Mouse (Mus musculus) telencephalon, adult 2 months (tissue): ENCODE measurements around the gene Ctsd.
"Not testable (repeated sequence)": the region's sequence is repeated elsewhere in the genome, so short reads cannot be mapped to it uniquely, and the experiment has no call there.

Experiments
- DNase-seq: peaks from one replicate; pipeline ENCODE4 v3.0.0-alpha.2; 2011; ENCODE audit warnings: low read depth, low spot score

The Ctsd gene

DNA sequence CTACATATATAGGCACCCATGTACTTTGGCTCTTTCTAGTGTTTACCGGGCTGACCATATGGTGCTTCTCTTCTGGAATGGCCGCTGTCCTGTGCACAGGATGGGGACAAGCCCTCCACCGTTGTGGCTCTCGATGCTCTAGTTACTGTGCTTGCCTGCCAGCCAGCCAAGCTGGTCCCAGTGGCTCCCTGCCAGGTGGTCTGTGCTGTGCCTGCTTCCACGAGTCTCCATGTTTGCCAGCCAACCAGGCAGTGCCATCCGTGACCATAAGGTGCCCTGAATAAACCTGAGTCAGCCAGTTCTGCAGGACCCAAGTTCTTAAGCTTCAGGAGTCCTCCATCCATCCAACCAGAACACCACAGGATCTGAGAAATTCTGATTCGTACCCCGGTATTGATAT is 52.7 kb downstream of the Ctsd start:
- no peak for DNase-seq

DNA sequence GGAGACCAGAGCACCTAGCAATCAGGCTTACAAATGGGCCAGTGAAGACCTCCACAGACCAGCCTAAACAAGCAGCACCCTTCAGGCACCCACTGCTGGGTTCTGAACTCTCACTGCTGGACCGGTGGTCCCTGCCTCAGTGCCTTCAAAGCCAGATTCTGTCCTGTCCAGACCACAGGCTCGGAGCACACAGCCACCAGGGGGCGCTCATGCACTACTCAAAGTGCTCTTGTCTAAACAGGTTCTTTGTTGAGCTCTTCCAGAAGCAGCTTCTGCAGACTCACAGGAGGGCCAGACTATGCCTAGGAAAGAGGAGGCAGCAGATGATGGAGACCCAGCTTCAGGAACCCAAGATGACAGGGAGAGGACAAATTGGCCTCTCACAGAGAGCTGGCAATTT is 53.6 kb downstream of the Ctsd start:
- peak; percentile 65 for DNase-seq

DNA sequence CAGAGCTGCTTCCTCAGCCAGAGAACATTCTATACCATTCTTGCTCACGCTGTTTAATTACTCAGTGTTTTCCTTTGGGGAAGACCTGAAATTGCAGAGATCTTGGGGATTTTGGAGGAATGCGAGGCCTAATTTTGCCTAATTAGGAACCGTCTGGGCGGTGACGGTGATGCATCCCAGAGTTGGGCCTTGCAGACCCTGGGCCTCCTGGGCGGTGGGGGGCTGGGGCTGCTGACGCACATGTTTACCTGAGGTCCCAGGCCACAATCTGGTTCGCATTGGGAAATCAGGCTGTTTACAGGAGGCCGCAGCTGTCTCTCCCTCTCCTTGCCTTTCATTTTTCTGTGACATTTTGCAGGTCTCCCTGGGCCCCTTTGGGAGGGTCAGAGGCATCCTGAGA is 55.1 kb downstream of the Ctsd start:
- DNase-seq, result not testable (repeated sequence)

DNA sequence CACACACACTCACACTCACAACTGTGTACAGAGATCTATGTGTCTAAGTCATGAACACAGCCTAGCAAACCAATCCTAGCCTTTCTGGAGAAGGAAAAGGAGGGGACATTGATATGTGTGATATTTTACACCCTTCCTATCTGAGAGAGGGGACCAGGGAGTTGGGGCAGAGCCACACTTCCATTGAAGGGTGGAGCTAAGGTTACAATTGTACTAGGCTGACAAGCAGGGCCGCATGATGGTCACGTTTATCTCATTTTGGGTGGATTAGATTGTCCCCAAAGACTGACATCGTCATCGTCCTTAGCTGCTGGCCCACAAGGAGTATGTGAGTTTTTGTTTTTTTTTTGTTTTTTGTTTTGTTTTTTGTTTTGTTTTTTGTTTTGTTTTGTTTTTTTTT is 56.6 kb downstream of the Ctsd start:
- no peak for DNase-seq

DNA sequence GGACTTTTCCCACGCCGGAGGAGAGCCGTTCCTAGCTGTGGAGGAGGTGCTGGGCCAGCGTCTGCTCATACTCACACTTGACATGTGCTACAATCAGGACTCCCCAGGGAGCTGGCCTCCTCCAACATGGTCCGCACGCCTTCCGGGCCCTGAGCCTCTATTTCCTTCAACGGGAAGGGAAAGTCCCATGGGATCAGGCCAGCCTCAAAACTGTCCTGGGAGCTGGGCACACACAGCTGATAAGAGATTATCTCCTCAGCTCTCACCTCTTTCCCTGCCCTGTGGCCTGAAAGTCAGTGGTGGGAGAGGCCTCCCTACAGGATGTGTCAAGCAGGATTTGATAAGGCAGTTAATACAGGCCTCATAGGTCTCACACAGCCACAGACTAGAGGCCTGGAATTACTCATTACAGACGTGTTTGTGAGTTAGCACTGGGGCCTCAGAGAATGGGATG is 57.5 kb downstream of the Ctsd start:
- no peak for DNase-seq

DNA sequence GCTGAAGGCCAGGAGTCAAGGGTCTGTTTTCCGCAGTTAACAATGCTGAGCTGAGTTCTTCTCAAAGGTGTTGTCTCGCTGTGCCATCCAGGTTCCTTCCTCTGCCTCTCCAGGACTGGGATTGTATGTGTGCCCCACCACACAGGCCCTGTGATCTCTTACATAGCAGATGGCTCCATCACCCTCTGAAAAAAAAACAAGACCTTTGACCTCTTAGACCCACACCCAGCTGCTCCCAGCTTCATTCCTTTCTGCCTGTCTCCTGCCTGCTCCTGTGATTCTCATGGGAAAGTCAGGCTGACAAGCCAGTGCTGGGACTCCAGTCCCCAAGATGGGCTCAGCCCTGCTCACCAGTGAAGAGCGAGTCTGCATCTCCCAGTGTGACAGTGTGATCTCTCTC is 59.3 kb downstream of the Ctsd start:
- DNase-seq, result no peak

DNA sequence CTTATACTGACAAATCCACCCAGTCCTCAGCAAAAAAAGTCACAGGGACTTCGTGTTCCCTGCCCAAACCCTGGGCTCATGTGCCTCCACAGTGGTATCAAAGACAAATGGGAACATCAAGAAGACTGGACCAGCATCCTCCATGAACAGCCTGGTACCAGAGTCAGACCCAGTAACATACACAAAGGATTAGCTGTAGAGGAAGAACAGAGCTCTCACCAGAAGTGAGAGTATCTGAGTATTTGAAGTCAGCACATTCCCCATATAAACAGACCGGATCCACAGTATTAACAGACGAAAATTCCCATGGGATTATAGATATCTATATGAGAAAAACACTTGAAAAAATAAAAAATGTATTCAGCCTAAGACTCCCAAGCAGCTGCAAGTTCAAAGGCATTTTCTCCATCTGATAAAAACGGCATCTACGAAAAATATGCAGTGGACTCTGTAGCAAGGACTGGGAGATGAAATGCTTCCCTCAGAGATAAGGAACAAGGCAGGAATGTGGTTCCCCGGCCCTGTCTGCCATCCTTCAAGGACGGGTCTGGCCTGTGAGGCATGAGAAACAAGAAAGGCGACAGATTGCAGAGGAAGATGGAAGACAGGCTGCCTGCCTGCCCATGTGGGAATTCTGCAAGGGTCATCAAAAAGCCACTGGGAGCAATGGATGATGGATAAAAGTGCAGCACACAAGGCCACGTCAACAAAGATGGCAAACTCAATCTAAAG is 61.0 kb downstream of the Ctsd start:
- no peak for DNase-seq
